Mouse (Mus musculus) spleen, adult 2 months (tissue): ENCODE results near the gene Tmem150a. TPM values are rescaled to one million over a fixed set of nuclear protein-coding genes. Genes with fewer than 3 reads are reported as not detected.

Source experiments
- DNase-seq, 2 experiments: peaks; one replicate each; pipeline versions ENCODE4 v3.0.0 to v3.0.0-alpha.2; 2012 to 2021; ENCODE audit warnings: low spot score in 2 of 2, low read depth in 1 of 2
- H3K27ac ChIP-seq: fragments of 200-500 bp; 2 replicates; pipeline ENCODE4 v1.5.1; 2012; ENCODE audit warnings: low read length, inconsistent platforms; ENCODE audit not compliant: insufficient read depth
- H3K27me3 ChIP-seq: fragments of 200-500 bp; 2 replicates; pipeline ENCODE4 v1.6.1; 2012; ENCODE audit warnings: mild to moderate bottlenecking, moderate library complexity, low read length, inconsistent platforms; ENCODE audit not compliant: control insufficient read depth, insufficient read depth
- H3K36me3 ChIP-seq: fragments of 200-500 bp; 2 replicates; pipeline ENCODE4 v1.6.1; 2012; ENCODE audit warnings: mild to moderate bottlenecking, low read length, inconsistent platforms; ENCODE audit not compliant: control insufficient read depth, insufficient read depth
- H3K4me1 ChIP-seq: fragments of 200-500 bp; 2 replicates; pipeline ENCODE4 v1.6.1; 2011; ENCODE audit warnings: inconsistent platforms; ENCODE audit not compliant: control insufficient read depth, insufficient read depth, insufficient read length
- H3K4me3 ChIP-seq: fragments of 200-500 bp; 2 replicates; pipeline ENCODE4 v1.5.1; 2011; ENCODE audit warnings: mild to moderate bottlenecking, inconsistent platforms; ENCODE audit not compliant: insufficient read depth, insufficient read length; ENCODE audit errors: extremely low read depth
- CTCF ChIP-seq: fragments of 200-500 bp; IDR thresholded peaks from 2 replicates; pipeline ENCODE4 v1.5.1; 2011; ENCODE audit warnings: mild to moderate bottlenecking, inconsistent platforms; ENCODE audit not compliant: insufficient read depth, insufficient read length, insufficient replicate concordance; ENCODE audit errors: extremely low read depth
- POLR2A ChIP-seq: fragments of 200-500 bp; IDR thresholded peaks from 2 replicates; pipeline ENCODE4 v1.6.1; 2011; ENCODE audit warnings: low read depth, low read length, inconsistent platforms
- WGBS: fragments of 180-500 bp; shearing (Covaris S2); methylation state at CpG from one replicate; pipeline ENCODE4 v1.1.7; 2018; 5-methylcytosine and 5-hydroxymethylcytosine counted together
- polyA plus RNA-seq: library from polyadenylated mRNA; depleted of rRNA; stranded (reverse); fragments of >200 nt; gene quantifications from 2 replicates; pipeline ENCODE4 v1.2.3, GENCODE M21; 2012

Gene Tmem150a
- polyA plus RNA-seq, 1 experiment = 21.7 TPM

GRCm38 (mm10) chr6:72348411-72348810 is 6.8 kb upstream of the Tmem150a start:
- peaks cover 14% of the 10 kb centered on the region for H3K36me3 ChIP-seq
- H3K4me3 ChIP-seq = no peak overlapping the region
- DNase-seq = no peak
- no peaks in the 10 kb centered on the region for H3K27me3 ChIP-seq
- peaks cover 13% of the 10 kb centered on the region; the same call in 1 of the 2 replicates for H3K4me1 ChIP-seq
- 76% methylated on average over 10 of the region's 10 CpGs for WGBS
- H3K27ac ChIP-seq = no peak overlapping the region
- TF ChIP-seq POLR2A (no peak), CTCF (no peak)

- WGBS = 81% methylated on average over 2 of the region's 2 CpGs
- no peak for DNase-seq
- no peak for TF ChIP-seq CTCF
- TF ChIP-seq POLR2A = no peak
- Histone ChIP-seq H3K4me3 (no peak overlapping the region), H3K36me3 (peaks cover 14% of the 10 kb centered on the region), H3K4me1 (peaks cover 15% of the 10 kb centered on the region; the same call in 1 of the 2 replicates), H3K27ac (no peak overlapping the region), H3K27me3 (0 out of 2 replicates have a peak, but pooled peaks cover under 1% of the 10 kb centered on the region)
These were observed 5.0 kb upstream of the Tmem150a start for GRCm38 (mm10) chr6:72350214-72350613.

- 64% methylated on average over 5 of the region's 5 CpGs for WGBS
- TF ChIP-seq CTCF = no peak
- H3K27ac ChIP-seq = no peak overlapping the region
- no peak overlapping the region for H3K4me3 ChIP-seq
- DNase-seq = no peak
- peaks cover 19% of the 10 kb centered on the region; the same call in 1 of the 2 replicates for H3K4me1 ChIP-seq
- H3K36me3 ChIP-seq = peaks cover 14% of the 10 kb centered on the region
- peaks cover 3% of the 10 kb centered on the region; the same call in 1 of the 2 replicates for H3K27me3 ChIP-seq
These were observed 2.4 kb upstream of the Tmem150a start for GRCm38 (mm10) chr6:72352636-72353405.

GRCm38 (mm10) chr6:72354025-72354424 is 1.2 kb upstream of the Tmem150a start:
- peaks cover 9% of the 10 kb centered on the region; the same call in 1 of the 2 replicates for H3K4me1 ChIP-seq
- H3K27me3 ChIP-seq = peaks cover 3% of the 10 kb centered on the region; the same call in 1 of the 2 replicates
- no peak for DNase-seq
- 97% methylated on average over 1 of the region's 1 CpGs for WGBS
- TF ChIP-seq POLR2A (no peak), CTCF (no peak)
- peaks cover 14% of the 10 kb centered on the region for H3K36me3 ChIP-seq
- H3K4me3 ChIP-seq = no peak overlapping the region
- H3K27ac ChIP-seq = no peak overlapping the region

GRCm38 (mm10) chr6:72356001-72356532 is 820 bp downstream of the Tmem150a start:
- Histone ChIP-seq H3K27me3 (peaks cover 3% of the 10 kb centered on the region; the same call in 1 of the 2 replicates), H3K4me3 (peak overlapping the region; percentile 65), H3K27ac (no peak overlapping the region), H3K36me3 (peaks cover 17% of the 10 kb centered on the region), H3K4me1 (peaks cover 9% of the 10 kb centered on the region; the same call in 1 of the 2 replicates)
- DNase-seq = no peak
- TF ChIP-seq POLR2A = no peak
- no peak for TF ChIP-seq CTCF
- 79% methylated on average over 6 of the region's 8 CpGs for WGBS

GRCm38 (mm10) chr6:72357164-72358079 is 2.2 kb downstream of the Tmem150a start:
- 84% methylated on average over 5 of the region's 5 CpGs for WGBS
- Histone ChIP-seq H3K4me3 (no peak overlapping the region), H3K27ac (no peak overlapping the region), H3K36me3 (peaks cover 15% of the 10 kb centered on the region), H3K27me3 (peaks cover 3% of the 10 kb centered on the region; the same call in 1 of the 2 replicates), H3K4me1 (peaks cover 11% of the 10 kb centered on the region; the same call in 1 of the 2 replicates)
- no peak for TF ChIP-seq CTCF
- TF ChIP-seq POLR2A = no peak
- no peak for DNase-seq
